Mouse (Mus musculus) stomach, embryonic 14.5 days (tissue): ENCODE measurements around the gene Tgfb1i1. TPM values are rescaled to one million over a fixed set of nuclear protein-coding genes. Genes with fewer than 3 reads are reported as not detected.

ENCODE experiments used
- ATAC-seq: fragments of 200-750 bp; cut with Nextera tagmentation; 2 replicates; pipeline ENCODE4 v1.8.0; 2017; ENCODE audit warnings: low read depth, moderate TSS enrichment; ENCODE audit not compliant: insufficient number of reproducible peaks, insufficient read depth, low FRiP score
- H3K27ac ChIP-seq: fragments of 300-500 bp; sonication (generic); 2 replicates; pipeline ENCODE4 v1.5.1; 2014; ENCODE audit warnings: mild to moderate bottlenecking, low read length, moderate library complexity, mixed read lengths
- H3K27me3 ChIP-seq: fragments of 300-500 bp; sonication (generic); 2 replicates; pipeline ENCODE4 v1.6.1; 2014; ENCODE audit warnings: low read length, control low read depth, mixed read lengths; ENCODE audit not compliant: control insufficient read depth, insufficient read depth
- H3K36me3 ChIP-seq: fragments of 300-500 bp; sonication (generic); 2 replicates; pipeline ENCODE4 v1.6.1; 2014; ENCODE audit warnings: mild to moderate bottlenecking, control low read depth, low read length, moderate library complexity, mixed read lengths; ENCODE audit not compliant: control insufficient read depth, insufficient read depth
- H3K4me1 ChIP-seq: fragments of 300-500 bp; sonication (generic); 2 replicates; pipeline ENCODE4 v1.6.1; 2014; ENCODE audit warnings: low read length, control low read depth, mixed read lengths; ENCODE audit not compliant: control insufficient read depth, insufficient read depth
- H3K4me2 ChIP-seq: fragments of 300-500 bp; sonication (generic); replicated peaks from 2 replicates; pipeline ENCODE4 v1.6.1; 2014; ENCODE audit warnings: low read depth, low read length, control low read depth
- H3K4me3 ChIP-seq: fragments of 300-500 bp; sonication (generic); 2 replicates; pipeline ENCODE4 v1.5.1; 2014; ENCODE audit warnings: low read depth, low read length, control low read depth
- H3K9ac ChIP-seq: fragments of 300-500 bp; sonication (generic); replicated peaks from 2 replicates; pipeline ENCODE4 v1.6.1; 2014; ENCODE audit warnings: low read depth, mild to moderate bottlenecking, control low read depth, low read length, moderate library complexity, mixed read lengths
- H3K9me3 ChIP-seq: fragments of 300-500 bp; sonication (generic); 2 replicates; pipeline ENCODE4 v1.6.1; 2016; ENCODE audit warnings: low read depth, low read length, control low read depth; ENCODE audit not compliant: control insufficient read depth
- WGBS: fragments of 180-500 bp; shearing (Covaris S2); extraction: QIAGEN DNeasy Blood & Tissue Kit; methylation state at CpG from one replicate; pipeline ENCODE4 v1.1.7; 2014; 5-methylcytosine and 5-hydroxymethylcytosine counted together
- polyA plus RNA-seq: library from polyadenylated mRNA; unstranded; fragments of >200 nt; fragmentation: Nextera tagmentation; extraction: Ambion mirVana; gene quantifications from 2 replicates; pipeline ENCODE4 v1.2.1, GENCODE M21; 2014

Gene Tgfb1i1
- polyA plus RNA-seq = 203 and 205 TPM in 2 replicates

DNA sequence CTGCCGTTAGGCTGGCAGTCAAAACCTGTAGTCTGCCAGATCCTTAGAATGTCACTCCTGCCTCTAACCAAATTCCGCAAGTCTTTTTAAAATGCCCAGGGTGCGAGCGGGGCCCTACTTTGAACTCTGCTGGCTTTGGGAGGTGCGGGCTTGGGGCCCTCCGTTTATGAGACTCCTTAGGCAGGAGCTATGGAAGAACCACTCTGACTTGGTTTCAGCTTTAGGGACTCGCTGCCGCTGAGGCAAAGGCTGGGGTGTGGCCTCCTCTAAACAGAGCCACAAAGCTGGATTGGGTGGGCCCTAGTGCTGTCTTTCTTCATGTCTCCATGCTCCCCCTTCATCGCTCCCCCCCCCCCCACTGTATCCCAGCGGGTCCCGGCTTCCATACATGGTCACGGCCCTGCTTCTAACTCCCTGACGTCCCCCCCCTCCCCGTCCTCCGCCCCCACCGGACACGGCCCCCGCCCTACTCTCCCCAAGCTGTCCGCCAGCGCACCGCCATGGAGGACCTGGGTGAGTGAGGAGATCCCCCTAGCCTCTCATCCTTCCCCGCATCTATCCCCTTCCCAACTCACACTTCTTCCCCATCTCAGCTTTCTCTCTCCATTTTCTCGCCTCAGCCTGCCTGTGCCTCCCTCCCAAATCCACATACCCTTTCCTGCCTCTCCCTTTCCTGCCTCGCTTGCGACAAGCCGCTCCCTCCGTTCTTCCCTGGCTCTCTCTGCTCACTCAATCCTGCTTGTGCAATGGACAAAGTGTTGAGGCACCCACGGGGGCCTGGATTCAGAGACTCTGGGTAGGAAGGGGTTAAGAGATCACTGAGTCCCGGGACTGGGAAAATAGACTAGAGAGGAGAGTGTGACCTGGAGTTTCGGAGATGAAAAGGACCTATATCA, at the start of gene Tgfb1i1:
Gene Tgfb1i1, plus strand, starts transcription at position 317 of the 896 bp plus-strand sequence.
- H3K4me2 ChIP-seq = peak within 1 kb of the TSS; percentile 68
- peaks cover 12% of the 10 kb centered on the region for H3K4me1 ChIP-seq
- H3K9me3 ChIP-seq = no peaks in the 10 kb centered on the region
- H3K27ac ChIP-seq = peak within 1 kb of the TSS; percentile 93
- peak within 1 kb of the TSS; percentile 48 for H3K4me3 ChIP-seq
- ATAC-seq = peak; percentile 82
- WGBS = 3% methylated on average over 25 of the region's 30 CpGs
- H3K27me3 ChIP-seq = no peaks in the 10 kb centered on the region
- peaks cover 30% of the 10 kb centered on the region for H3K36me3 ChIP-seq
- peak within 1 kb of the TSS; percentile 59 for H3K9ac ChIP-seq

DNA sequence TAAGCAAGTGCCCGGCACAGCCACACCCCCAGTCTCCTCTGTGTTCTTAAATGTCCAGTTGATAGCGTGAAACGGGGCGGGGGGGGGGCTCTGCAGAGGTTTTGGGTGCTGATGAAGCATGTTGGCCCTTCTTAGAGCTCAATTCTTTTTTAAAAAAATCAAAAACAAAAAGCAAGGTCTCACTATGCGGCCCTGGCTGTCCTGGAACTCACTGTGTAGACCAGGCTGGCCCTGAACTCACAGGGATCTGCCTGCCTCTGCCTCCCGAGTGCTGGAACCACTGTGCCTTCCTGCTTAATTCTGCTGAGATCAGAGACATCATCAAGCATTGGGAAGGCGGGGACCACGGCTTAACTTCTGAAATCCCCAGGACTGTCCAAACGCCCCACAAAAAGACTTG, 45.0 kb upstream of the Tgfb1i1 start:
- WGBS = 88% methylated on average over 9 of the region's 9 CpGs
- H3K27ac ChIP-seq = no peak overlapping the region
- no peaks in the 10 kb centered on the region for H3K27me3 ChIP-seq
- no peaks in the 10 kb centered on the region for H3K36me3 ChIP-seq
- no peak for ATAC-seq
- no peak overlapping the region for H3K9ac ChIP-seq
- no peak overlapping the region for H3K4me2 ChIP-seq
- no peak overlapping the region for H3K4me3 ChIP-seq
- no peaks in the 10 kb centered on the region for H3K9me3 ChIP-seq
- H3K4me1 ChIP-seq = no peaks in the 10 kb centered on the region

GRCm38 (mm10) chr7:128203071-128203470, 43.5 kb upstream of the Tgfb1i1 start:
- 74% methylated on average over 9 of the region's 9 CpGs for WGBS
- Histone ChIP-seq H3K4me3 (no peak overlapping the region), H3K9me3 (no peaks in the 10 kb centered on the region), H3K4me2 (no peak overlapping the region), H3K27ac (no peak overlapping the region), H3K4me1 (no peaks in the 10 kb centered on the region), H3K36me3 (no peaks in the 10 kb centered on the region), H3K9ac (no peak overlapping the region), H3K27me3 (no peaks in the 10 kb centered on the region)
- ATAC-seq = no peak

DNA sequence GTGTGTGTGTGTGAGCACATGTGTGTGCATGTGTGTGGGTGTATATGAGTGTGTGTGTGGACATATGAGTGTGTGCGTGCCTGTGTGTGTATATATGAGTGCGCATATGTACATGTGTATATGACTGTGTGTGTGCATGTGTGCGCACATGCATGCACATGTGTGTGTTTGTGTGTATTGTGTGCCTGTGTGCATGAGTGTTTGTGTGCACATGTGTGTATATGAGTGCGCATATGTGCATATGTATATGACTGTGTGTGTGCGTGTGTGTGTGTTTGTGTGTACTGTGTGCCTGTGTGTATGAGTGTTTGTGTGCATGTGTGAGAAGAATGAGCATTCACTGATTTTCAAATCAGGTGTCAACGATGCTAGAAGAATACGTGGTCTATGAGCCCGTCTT, 42.4 kb upstream of the Tgfb1i1 start:
- no peaks in the 10 kb centered on the region for H3K27me3 ChIP-seq
- no peaks in the 10 kb centered on the region for H3K9me3 ChIP-seq
- H3K4me1 ChIP-seq = no peaks in the 10 kb centered on the region
- no peak overlapping the region for H3K27ac ChIP-seq
- H3K9ac ChIP-seq = no peak overlapping the region
- no peak overlapping the region for H3K4me3 ChIP-seq
- no peak for ATAC-seq
- no peak overlapping the region for H3K4me2 ChIP-seq
- 94% methylated on average over 8 of the region's 8 CpGs for WGBS
- no peaks in the 10 kb centered on the region for H3K36me3 ChIP-seq

DNA sequence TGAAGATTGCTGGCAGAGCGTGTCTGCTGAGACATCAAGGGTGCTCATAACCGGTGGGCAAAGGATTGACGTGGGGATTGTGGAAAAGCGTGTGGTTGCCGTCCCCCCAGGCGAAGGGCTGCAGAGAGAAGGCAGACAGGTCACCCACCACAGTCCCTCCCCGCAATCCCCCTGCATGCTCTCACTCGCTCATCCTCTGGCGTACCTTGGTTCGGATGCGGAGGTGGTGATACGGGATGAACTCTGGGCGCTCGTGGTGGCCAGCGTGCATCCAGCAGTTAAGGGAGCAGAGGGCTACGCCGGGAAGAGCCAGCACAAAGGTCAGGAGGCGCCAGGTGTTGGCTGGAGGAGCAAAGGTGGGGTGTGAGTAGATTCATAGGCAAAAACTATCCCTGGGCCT, 40.9 kb upstream of the Tgfb1i1 start:
- no peaks in the 10 kb centered on the region for H3K4me1 ChIP-seq
- no peak overlapping the region for H3K4me2 ChIP-seq
- H3K4me3 ChIP-seq = no peak overlapping the region
- H3K27me3 ChIP-seq = no peaks in the 10 kb centered on the region
- no peaks in the 10 kb centered on the region for H3K9me3 ChIP-seq
- WGBS = 83% methylated on average over 18 of the region's 18 CpGs
- no peak overlapping the region for H3K27ac ChIP-seq
- ATAC-seq = no peak
- no peaks in the 10 kb centered on the region for H3K36me3 ChIP-seq
- no peak overlapping the region for H3K9ac ChIP-seq

- H3K27me3 ChIP-seq = no peaks in the 10 kb centered on the region
- H3K36me3 ChIP-seq = no peaks in the 10 kb centered on the region
- H3K4me3 ChIP-seq = no peak within 1 kb of the TSS
- H3K9ac ChIP-seq = no peak within 1 kb of the TSS
- no peak for ATAC-seq
- H3K4me2 ChIP-seq = no peak within 1 kb of the TSS
- H3K4me1 ChIP-seq = no peaks in the 10 kb centered on the region
- WGBS = 77% methylated on average over 6 of the region's 6 CpGs
- no peaks in the 10 kb centered on the region for H3K9me3 ChIP-seq
- no peak within 1 kb of the TSS for H3K27ac ChIP-seq
Observed at GRCm38 (mm10) chr7:128206152-128206551, 40.5 kb upstream of the Tgfb1i1 start, which contains the start of gene Cox6a2. Gene Cox6a2 (minus strand): TSS chr7:128206387.

DNA sequence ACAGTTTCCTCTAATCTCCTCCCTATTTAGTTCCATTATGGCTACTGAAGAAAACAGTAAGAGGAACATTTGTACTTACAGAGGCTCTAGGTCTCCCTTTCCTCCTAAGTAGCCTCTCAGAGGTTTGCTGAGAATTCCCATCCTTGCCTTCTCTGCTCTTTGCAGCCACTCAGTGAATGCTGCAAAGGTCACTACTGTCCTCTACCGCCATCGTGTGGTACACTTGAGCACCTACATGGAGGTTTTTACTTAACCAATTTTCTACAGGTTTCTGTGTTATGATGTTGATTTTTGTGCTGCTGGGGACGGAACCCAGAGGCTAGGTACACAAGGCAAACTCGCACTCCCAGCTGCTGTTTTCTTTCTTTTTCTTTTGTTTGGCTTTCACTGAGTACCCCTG, 38.4 kb upstream of the Tgfb1i1 start:
- no peaks in the 10 kb centered on the region for H3K27me3 ChIP-seq
- H3K4me2 ChIP-seq = no peak overlapping the region
- ATAC-seq = peak; percentile 10; the same call in 1 of the 2 replicates
- no peaks in the 10 kb centered on the region for H3K9me3 ChIP-seq
- H3K36me3 ChIP-seq = no peaks in the 10 kb centered on the region
- no peaks in the 10 kb centered on the region for H3K4me1 ChIP-seq
- no peak overlapping the region for H3K4me3 ChIP-seq
- H3K9ac ChIP-seq = no peak overlapping the region
- no peak overlapping the region for H3K27ac ChIP-seq
- 4% methylated on average over 4 of the region's 4 CpGs for WGBS

DNA sequence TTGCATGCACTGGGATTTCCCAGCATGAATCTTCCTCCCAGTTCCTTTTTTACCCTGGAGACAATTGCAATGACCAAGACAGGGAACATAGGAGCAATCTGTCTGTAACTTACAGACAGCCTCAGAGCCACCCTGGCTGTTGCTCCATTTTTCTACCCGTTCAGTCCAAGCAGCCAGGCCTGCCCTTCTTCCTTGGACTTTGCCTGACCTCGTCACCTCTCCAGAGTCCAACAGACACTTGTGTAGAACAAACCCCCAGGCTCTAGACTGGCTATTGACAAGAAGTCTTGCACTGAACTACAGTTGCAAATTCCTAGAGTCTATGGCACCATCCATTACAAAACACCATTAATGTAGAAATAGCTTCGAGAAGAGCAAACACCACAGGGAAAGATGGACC, 36.8 kb upstream of the Tgfb1i1 start:
- Histone ChIP-seq H3K4me2 (no peak overlapping the region), H3K4me3 (no peak overlapping the region), H3K27ac (no peak overlapping the region), H3K4me1 (no peaks in the 10 kb centered on the region), H3K27me3 (no peaks in the 10 kb centered on the region), H3K36me3 (no peaks in the 10 kb centered on the region), H3K9me3 (no peaks in the 10 kb centered on the region), H3K9ac (no peak overlapping the region)
- 31% methylated on average over 3 of the region's 3 CpGs for WGBS
- ATAC-seq = no peak
